Mouse (Mus musculus): ENCODE data around the gene Prrg2. TPM values are rescaled to one million over a fixed set of nuclear protein-coding genes. Genes with fewer than 3 reads are reported as not detected.

Gene Prrg2
- polyA plus RNA-seq, 1 experiment from 2014 or later = 14.5 TPM

- no peak overlapping the region for H3K4me2 ChIP-seq (ENCODE audit: low read length)
- no peaks in the 10 kb centered on the region for H3K9me3 ChIP-seq (ENCODE audit: control insufficient read depth, low read length)
- no peak overlapping the region for H3K27ac ChIP-seq (replicated peaks in 1 of 2; ENCODE audit: control insufficient read depth in 1 of 2, insufficient read depth in 1 of 2, low read depth in 2 of 2, low read length in 2 of 2)
- H3K4me1 ChIP-seq (ENCODE audit: control insufficient read depth in 2 of 2, insufficient read depth in 2 of 2, low read length in 2 of 2) = peaks cover 15 to 22% of the 10 kb centered on the region in 2 experiments
- H3K4me3 ChIP-seq (ENCODE audit: control insufficient read depth in 1 of 2, insufficient read depth in 1 of 2, low read depth in 1 of 2, low read length in 2 of 2) = no peak overlapping the region
- ATAC-seq (ENCODE audit: insufficient number of reproducible peaks, insufficient read depth, low FRiP score, low read depth) = no peak
- 86% methylated on average over 2 of the region's 2 CpGs for WGBS
- no peak overlapping the region for H3K9ac ChIP-seq (ENCODE audit: low read length)
- H3K27me3 ChIP-seq (ENCODE audit: control insufficient read depth, insufficient read depth, low read length) = no peaks in the 10 kb centered on the region
- peaks cover 50% of the 10 kb centered on the region for H3K36me3 ChIP-seq (ENCODE audit: control insufficient read depth, insufficient read depth, low read length)
These were observed 15.4 kb upstream of the Prrg2 start for GRCm38 (mm10) chr7:45077829-45078228.

GRCm38 (mm10) chr7:45077322-45077721, 14.8 kb upstream of the Prrg2 start:
- no peak overlapping the region for H3K4me3 ChIP-seq (ENCODE audit: control insufficient read depth in 1 of 2, insufficient read depth in 1 of 2, low read depth in 1 of 2, low read length in 2 of 2)
- H3K9ac ChIP-seq (ENCODE audit: low read length) = no peak overlapping the region
- H3K27me3 ChIP-seq (ENCODE audit: control insufficient read depth, insufficient read depth, low read length) = no peaks in the 10 kb centered on the region
- H3K27ac ChIP-seq (replicated peaks in 1 of 2; ENCODE audit: control insufficient read depth in 1 of 2, insufficient read depth in 1 of 2, low read depth in 2 of 2, low read length in 2 of 2) = no peak overlapping the region
- H3K4me2 ChIP-seq (ENCODE audit: low read length) = no peak overlapping the region
- no peak for ATAC-seq (ENCODE audit: insufficient number of reproducible peaks, insufficient read depth, low FRiP score, low read depth)
- WGBS = 88% methylated on average over 14 of the region's 14 CpGs
- peaks cover 15 to 19% of the 10 kb centered on the region in 2 experiments for H3K4me1 ChIP-seq (ENCODE audit: control insufficient read depth in 2 of 2, insufficient read depth in 2 of 2, low read length in 2 of 2)
- H3K9me3 ChIP-seq (ENCODE audit: control insufficient read depth, low read length) = no peaks in the 10 kb centered on the region
- peaks cover 46% of the 10 kb centered on the region for H3K36me3 ChIP-seq (ENCODE audit: control insufficient read depth, insufficient read depth, low read length)

- 88% methylated on average over 30 of the region's 30 CpGs for WGBS
- Histone ChIP-seq H3K36me3 (ENCODE audit: control insufficient read depth, insufficient read depth, low read length) (peaks cover 43% of the 10 kb centered on the region), H3K9ac (ENCODE audit: low read length) (no peak overlapping the region), H3K4me3 (ENCODE audit: control insufficient read depth in 1 of 2, insufficient read depth in 1 of 2, low read depth in 1 of 2, low read length in 2 of 2) (no peak overlapping the region), H3K4me1 (ENCODE audit: control insufficient read depth in 2 of 2, insufficient read depth in 2 of 2, low read length in 2 of 2) (peaks cover 15 to 19% of the 10 kb centered on the region in 2 experiments), H3K9me3 (ENCODE audit: control insufficient read depth, low read length) (no peaks in the 10 kb centered on the region), H3K4me2 (ENCODE audit: low read length) (no peak overlapping the region), H3K27me3 (ENCODE audit: control insufficient read depth, insufficient read depth, low read length) (no peaks in the 10 kb centered on the region), H3K27ac (replicated peaks in 1 of 2; ENCODE audit: control insufficient read depth in 1 of 2, insufficient read depth in 1 of 2, low read depth in 2 of 2, low read length in 2 of 2) (no peak overlapping the region)
- ATAC-seq (ENCODE audit: insufficient number of reproducible peaks, insufficient read depth, low FRiP score, low read depth) = no peak
These were observed 14.0 kb upstream of the Prrg2 start for GRCm38 (mm10) chr7:45076501-45076900.

- Histone ChIP-seq H3K9me3 (ENCODE audit: control insufficient read depth, low read length) (no peaks in the 10 kb centered on the region), H3K4me3 (ENCODE audit: control insufficient read depth in 1 of 2, insufficient read depth in 1 of 2, low read depth in 1 of 2, low read length in 2 of 2) (no peak overlapping the region), H3K27me3 (ENCODE audit: control insufficient read depth, insufficient read depth, low read length) (no peaks in the 10 kb centered on the region), H3K27ac (replicated peaks in 1 of 2; ENCODE audit: control insufficient read depth in 1 of 2, insufficient read depth in 1 of 2, low read depth in 2 of 2, low read length in 2 of 2) (peak overlapping the region; percentile 90 to 91), H3K4me2 (ENCODE audit: low read length) (peak overlapping the region; percentile 21; the same call in 1 of the 2 replicates), H3K4me1 (ENCODE audit: control insufficient read depth in 2 of 2, insufficient read depth in 2 of 2, low read length in 2 of 2) (peaks cover 15 to 19% of the 10 kb centered on the region in 2 experiments), H3K9ac (ENCODE audit: low read length) (peak overlapping the region; percentile 52), H3K36me3 (ENCODE audit: control insufficient read depth, insufficient read depth, low read length) (peaks cover 43% of the 10 kb centered on the region)
- peak; percentile 37 for ATAC-seq (ENCODE audit: insufficient number of reproducible peaks, insufficient read depth, low FRiP score, low read depth)
- WGBS = 27% methylated on average over 4 of the region's 4 CpGs
These were observed 12.9 kb upstream of the Prrg2 start for GRCm38 (mm10) chr7:45075405-45075804.

- Histone ChIP-seq H3K9me3 (ENCODE audit: control insufficient read depth, low read length) (no peaks in the 10 kb centered on the region), H3K4me3 (ENCODE audit: control insufficient read depth in 1 of 2, insufficient read depth in 1 of 2, low read depth in 1 of 2, low read length in 2 of 2) (no peak overlapping the region), H3K4me1 (ENCODE audit: control insufficient read depth in 2 of 2, insufficient read depth in 2 of 2, low read length in 2 of 2) (peaks cover 15 to 17% of the 10 kb centered on the region in 2 experiments), H3K36me3 (ENCODE audit: control insufficient read depth, insufficient read depth, low read length) (peaks cover 43% of the 10 kb centered on the region), H3K9ac (ENCODE audit: low read length) (no peak overlapping the region), H3K27ac (replicated peaks in 1 of 2; ENCODE audit: control insufficient read depth in 1 of 2, insufficient read depth in 1 of 2, low read depth in 2 of 2, low read length in 2 of 2) (no peak overlapping the region), H3K27me3 (ENCODE audit: control insufficient read depth, insufficient read depth, low read length) (no peaks in the 10 kb centered on the region), H3K4me2 (ENCODE audit: low read length) (no peak overlapping the region)
- 94% methylated on average over 12 of the region's 12 CpGs for WGBS
- no peak for ATAC-seq (ENCODE audit: insufficient number of reproducible peaks, insufficient read depth, low FRiP score, low read depth)
These were observed 11.5 kb upstream of the Prrg2 start for GRCm38 (mm10) chr7:45073949-45074348.

- H3K9me3 ChIP-seq (ENCODE audit: control insufficient read depth, low read length) = no peaks in the 10 kb centered on the region
- no peak overlapping the region for H3K4me2 ChIP-seq (ENCODE audit: low read length)
- ATAC-seq (ENCODE audit: insufficient number of reproducible peaks, insufficient read depth, low FRiP score, low read depth) = no peak
- H3K36me3 ChIP-seq (ENCODE audit: control insufficient read depth, insufficient read depth, low read length) = peaks cover 43% of the 10 kb centered on the region
- H3K9ac ChIP-seq (ENCODE audit: low read length) = no peak overlapping the region
- H3K4me3 ChIP-seq (ENCODE audit: control insufficient read depth in 1 of 2, insufficient read depth in 1 of 2, low read depth in 1 of 2, low read length in 2 of 2) = no peak overlapping the region
- peaks cover 15 to 16% of the 10 kb centered on the region in 2 experiments for H3K4me1 ChIP-seq (ENCODE audit: control insufficient read depth in 2 of 2, insufficient read depth in 2 of 2, low read length in 2 of 2)
- no peak overlapping the region for H3K27ac ChIP-seq (replicated peaks in 1 of 2; ENCODE audit: control insufficient read depth in 1 of 2, insufficient read depth in 1 of 2, low read depth in 2 of 2, low read length in 2 of 2)
- H3K27me3 ChIP-seq (ENCODE audit: control insufficient read depth, insufficient read depth, low read length) = no peaks in the 10 kb centered on the region
- 73% methylated on average over 7 of the region's 7 CpGs for WGBS
These were observed 10.8 kb upstream of the Prrg2 start for GRCm38 (mm10) chr7:45073171-45073707.

GRCm38 (mm10) chr7:45072230-45072629, 9.8 kb upstream of the Prrg2 start:
- no peak for ATAC-seq (ENCODE audit: insufficient number of reproducible peaks, insufficient read depth, low FRiP score, low read depth)
- H3K4me1 ChIP-seq (ENCODE audit: control insufficient read depth in 2 of 2, insufficient read depth in 2 of 2, low read length in 2 of 2) = peaks cover 15 to 16% of the 10 kb centered on the region in 2 experiments
- H3K9me3 ChIP-seq (ENCODE audit: control insufficient read depth, low read length) = no peaks in the 10 kb centered on the region
- peaks cover 32% of the 10 kb centered on the region for H3K36me3 ChIP-seq (ENCODE audit: control insufficient read depth, insufficient read depth, low read length)
- H3K27ac ChIP-seq (replicated peaks in 1 of 2; ENCODE audit: control insufficient read depth in 1 of 2, insufficient read depth in 1 of 2, low read depth in 2 of 2, low read length in 2 of 2) = no peak overlapping the region
- no peak overlapping the region for H3K4me2 ChIP-seq (ENCODE audit: low read length)
- H3K4me3 ChIP-seq (ENCODE audit: control insufficient read depth in 1 of 2, insufficient read depth in 1 of 2, low read depth in 1 of 2, low read length in 2 of 2) = no peak overlapping the region
- 87% methylated on average over 2 of the region's 2 CpGs for WGBS
- H3K9ac ChIP-seq (ENCODE audit: low read length) = no peak overlapping the region
- H3K27me3 ChIP-seq (ENCODE audit: control insufficient read depth, insufficient read depth, low read length) = no peaks in the 10 kb centered on the region

GRCm38 (mm10) chr7:45069671-45070070, 7.2 kb upstream of the Prrg2 start:
- Histone ChIP-seq H3K4me3 (ENCODE audit: control insufficient read depth in 1 of 2, insufficient read depth in 1 of 2, low read depth in 1 of 2, low read length in 2 of 2) (no peak overlapping the region), H3K27me3 (ENCODE audit: control insufficient read depth, insufficient read depth, low read length) (no peaks in the 10 kb centered on the region), H3K9ac (ENCODE audit: low read length) (no peak overlapping the region), H3K4me2 (ENCODE audit: low read length) (no peak overlapping the region), H3K9me3 (ENCODE audit: control insufficient read depth, low read length) (no peaks in the 10 kb centered on the region), H3K27ac (replicated peaks in 1 of 2; ENCODE audit: control insufficient read depth in 1 of 2, insufficient read depth in 1 of 2, low read depth in 2 of 2, low read length in 2 of 2) (no peak overlapping the region), H3K4me1 (ENCODE audit: control insufficient read depth in 2 of 2, insufficient read depth in 2 of 2, low read length in 2 of 2) (peaks cover 0 to under 1% of the 10 kb centered on the region in 2 experiments; a peak in 2 of 4 replicates), H3K36me3 (ENCODE audit: control insufficient read depth, insufficient read depth, low read length) (peaks cover 11% of the 10 kb centered on the region)
- no peak for ATAC-seq (ENCODE audit: insufficient number of reproducible peaks, insufficient read depth, low FRiP score, low read depth)
- 67% methylated on average over 2 of the region's 2 CpGs for WGBS
